Mouse (Mus musculus): ENCODE data around the gene Tgfbr3l.

Gene Tgfbr3l

GRCm38 (mm10) chr8:4265160-4265914 is 17.3 kb downstream of the Tgfbr3l start:
- peak in 1 of 2 experiments; percentile 19 for DNase-seq (ENCODE audit: low spot score in 2 of 2)

GRCm38 (mm10) chr8:4267627-4268026 is 19.6 kb downstream of the Tgfbr3l start:
- no peak for DNase-seq (ENCODE audit: low spot score in 2 of 2)

- no peak for DNase-seq (ENCODE audit: low spot score in 2 of 2)
Measured at GRCm38 (mm10) chr8:4269609-4270008, 21.6 kb downstream of the Tgfbr3l start.

- peak; percentile 99 for DNase-seq (ENCODE audit: low spot score in 2 of 2)
Measured at GRCm38 (mm10) chr8:4275275-4276110, 27.5 kb downstream of the Tgfbr3l start, which contains the start of gene Timm44. Timm44 (minus strand) TSS chr8:4275913.

- no peak for DNase-seq (ENCODE audit: low spot score in 2 of 2)
Measured at GRCm38 (mm10) chr8:4276111-4276465, 28.1 kb downstream of the Tgfbr3l start.

- no peak for DNase-seq (ENCODE audit: low spot score in 2 of 2)
Measured at GRCm38 (mm10) chr8:4292738-4293137, 44.7 kb downstream of the Tgfbr3l start.

- no peak for DNase-seq (ENCODE audit: low spot score in 2 of 2)
Measured at GRCm38 (mm10) chr8:4297822-4298221, 49.8 kb downstream of the Tgfbr3l start.
